Mouse (Mus musculus): ENCODE results near the gene S1pr1.
A peak's percentile ranks its signal among the peaks of the same experiment; 100 is the strongest.

S1pr1 gene

DNA sequence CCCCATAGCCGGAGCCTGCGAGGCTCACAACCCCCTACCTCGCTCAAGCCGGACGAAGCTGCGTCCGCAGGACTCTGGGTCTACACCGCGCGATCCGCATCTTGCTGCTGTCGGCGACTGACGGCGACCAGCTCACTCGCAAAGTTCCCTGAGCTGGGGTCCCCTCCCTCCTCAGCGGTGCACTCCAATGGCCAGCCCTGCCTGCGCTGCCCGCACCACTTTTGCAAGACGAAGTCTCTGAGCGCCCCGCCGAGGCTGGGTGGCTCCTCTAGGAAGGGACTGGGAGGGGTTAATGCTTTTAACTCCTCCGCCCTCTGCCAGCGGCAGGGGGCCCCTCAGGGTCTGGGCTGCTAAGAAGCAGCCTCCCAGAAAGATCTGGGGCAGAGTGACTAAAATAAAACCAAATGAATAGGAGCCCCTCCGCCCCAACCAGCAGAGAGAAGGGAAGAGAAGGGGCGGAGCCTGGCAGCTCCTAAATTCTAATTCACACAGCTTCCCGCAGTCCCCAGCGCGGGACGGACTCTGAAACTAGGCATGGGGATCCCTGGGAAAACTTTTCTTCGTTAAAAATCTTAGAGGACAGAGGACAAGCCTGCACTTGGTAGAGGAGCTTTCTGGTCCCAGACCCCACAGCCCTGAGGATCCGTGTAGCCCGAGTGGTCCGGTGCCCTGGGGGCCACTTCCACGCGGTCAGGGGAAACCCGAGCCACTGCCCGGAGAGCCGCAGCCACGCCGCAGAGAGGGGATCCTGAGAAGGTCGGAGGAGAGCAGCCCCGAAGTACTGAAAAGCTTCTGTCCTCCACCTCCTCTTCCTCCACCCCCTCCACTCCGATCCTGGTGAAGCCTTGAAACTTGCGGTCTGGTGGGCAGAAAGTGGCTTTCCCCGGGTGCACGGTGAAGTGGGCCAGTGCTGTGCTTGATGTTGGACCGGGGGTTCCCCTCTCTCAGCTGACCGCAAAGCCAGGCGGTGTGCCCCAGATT, at the start of gene S1pr1:
Gene S1pr1 (minus strand): TSS at position 402 of the 981 bp plus-strand sequence.
- DNase-seq (ENCODE audit: extremely low spot score, low read depth, low spot score) = peak; percentile 64

DNA sequence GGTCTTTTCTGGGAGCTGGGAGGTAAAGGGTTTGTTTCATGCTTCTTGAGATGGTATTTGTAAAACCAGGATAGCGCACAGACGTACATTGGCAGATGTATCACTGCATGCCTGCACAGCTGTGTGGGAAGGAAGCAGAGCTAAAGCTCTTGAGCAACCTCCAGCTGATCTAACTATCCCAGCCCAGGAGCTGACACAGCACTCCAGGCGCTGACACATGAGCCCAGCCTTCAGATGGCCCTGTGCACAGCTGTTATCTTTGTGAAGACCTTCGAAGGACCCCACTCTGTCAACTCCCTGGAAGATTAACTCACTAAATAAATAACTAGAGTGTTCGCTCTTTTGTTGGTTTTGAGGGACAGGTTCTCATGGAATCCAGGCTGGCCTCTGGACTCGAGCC, 48.4 kb upstream of the S1pr1 start:
- DNase-seq (ENCODE audit: extremely low spot score, low read depth, low spot score) = no peak

DNA sequence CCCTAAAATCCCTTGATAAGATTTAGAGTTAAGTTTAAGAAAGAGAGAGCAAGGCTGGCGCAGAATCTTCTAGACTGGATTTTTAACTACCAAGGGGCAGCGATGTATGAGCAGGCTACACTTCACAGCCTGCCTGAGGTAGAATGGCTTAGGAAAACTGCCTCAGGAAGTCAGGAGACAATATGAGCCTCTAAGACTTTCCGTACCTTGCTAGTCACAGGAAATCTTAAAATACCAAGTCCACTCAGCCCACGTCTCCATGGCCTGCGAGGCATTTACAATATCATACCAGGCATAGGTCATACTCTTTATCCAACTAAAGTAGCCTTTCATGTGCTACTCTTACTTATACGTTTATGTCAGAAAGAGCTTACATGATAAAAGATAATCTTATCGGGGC, 48.0 kb upstream of the S1pr1 start:
- DNase-seq (ENCODE audit: extremely low spot score, low read depth, low spot score) = no peak

DNA sequence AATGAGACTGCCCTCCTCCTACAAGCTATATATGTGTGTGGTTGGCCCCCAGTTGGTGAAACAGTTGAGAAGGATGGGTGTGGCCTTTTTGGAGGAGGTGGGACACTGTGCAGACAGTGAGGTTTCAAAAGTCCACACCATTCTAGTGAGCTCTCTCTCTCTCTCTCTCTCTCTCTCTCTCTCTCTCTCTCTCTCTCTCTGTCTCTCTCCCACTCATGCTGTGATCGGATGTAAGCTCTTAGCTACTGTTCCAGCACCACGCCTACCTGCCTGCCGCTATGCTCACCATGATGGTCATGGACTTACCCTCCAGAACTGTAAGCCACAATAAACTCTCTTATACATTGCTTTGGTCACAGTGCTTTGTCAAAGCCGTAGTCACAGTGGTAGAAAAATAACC, 44.8 kb upstream of the S1pr1 start:
- no peak for DNase-seq (ENCODE audit: extremely low spot score, low read depth, low spot score)

DNA sequence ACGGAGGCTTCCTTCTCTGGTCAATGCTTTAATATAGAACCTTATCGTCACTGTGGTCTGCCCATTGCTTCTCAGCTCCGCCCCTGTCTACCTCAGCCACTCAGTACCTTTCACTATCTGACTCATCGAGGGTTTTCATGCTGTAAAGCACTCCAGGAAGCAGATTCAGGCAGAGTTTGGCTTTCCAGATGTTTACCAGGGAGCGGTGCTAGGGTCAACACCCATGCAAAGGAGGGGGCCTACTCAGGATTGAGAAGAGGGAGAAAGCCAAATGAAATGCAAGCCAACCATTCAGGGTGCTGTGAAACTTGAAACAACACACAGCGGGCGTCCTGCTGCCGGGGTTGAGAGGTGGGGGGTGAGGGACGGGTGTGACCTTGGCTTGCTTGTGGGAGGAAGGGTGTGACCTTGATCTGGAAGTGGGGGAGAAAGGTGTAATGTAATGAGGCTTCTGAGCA, 43.6 kb upstream of the S1pr1 start:
- DNase-seq (ENCODE audit: extremely low spot score, low read depth, low spot score) = no peak

DNA sequence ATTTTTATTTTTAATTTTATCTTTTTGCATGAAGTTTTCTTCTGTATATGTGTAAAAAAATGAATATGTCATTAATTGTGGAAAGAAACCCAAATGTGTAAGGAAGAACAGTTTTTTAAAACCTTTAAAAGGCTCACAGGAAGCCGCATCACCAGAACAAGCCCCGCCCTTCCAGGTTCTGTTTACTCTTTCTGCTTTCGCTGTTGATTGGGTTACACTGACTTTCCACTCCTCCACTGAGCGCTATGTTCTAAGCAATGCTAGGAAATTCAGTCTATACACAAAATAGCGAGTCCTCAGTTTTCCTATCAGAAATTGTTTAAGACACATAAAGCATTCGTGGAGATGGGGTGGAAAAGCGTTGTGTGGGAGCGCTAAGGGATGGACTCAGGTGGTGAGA, 39.6 kb upstream of the S1pr1 start:
- no peak for DNase-seq (ENCODE audit: extremely low spot score, low read depth, low spot score)

DNA sequence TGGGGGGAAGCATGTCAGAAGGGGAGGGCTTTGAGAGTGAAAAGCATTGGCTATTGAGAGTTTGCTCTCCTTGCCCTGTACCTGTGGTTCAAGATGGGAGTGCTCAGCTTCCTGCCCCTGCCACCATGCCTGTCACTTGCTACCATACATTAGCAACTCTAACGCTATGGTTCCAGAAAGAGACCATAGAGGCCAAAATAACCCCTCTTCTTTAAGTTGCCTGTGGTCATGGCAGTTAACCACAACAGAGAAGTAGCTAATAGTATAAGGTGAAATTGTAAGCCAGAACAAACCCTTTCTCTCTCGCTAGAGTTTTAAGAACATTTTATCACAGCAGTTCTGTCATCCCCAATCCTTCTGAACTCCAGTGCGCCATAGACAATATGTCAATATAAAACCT, 35.5 kb upstream of the S1pr1 start:
- DNase-seq (ENCODE audit: extremely low spot score, low read depth, low spot score) = no peak

DNA sequence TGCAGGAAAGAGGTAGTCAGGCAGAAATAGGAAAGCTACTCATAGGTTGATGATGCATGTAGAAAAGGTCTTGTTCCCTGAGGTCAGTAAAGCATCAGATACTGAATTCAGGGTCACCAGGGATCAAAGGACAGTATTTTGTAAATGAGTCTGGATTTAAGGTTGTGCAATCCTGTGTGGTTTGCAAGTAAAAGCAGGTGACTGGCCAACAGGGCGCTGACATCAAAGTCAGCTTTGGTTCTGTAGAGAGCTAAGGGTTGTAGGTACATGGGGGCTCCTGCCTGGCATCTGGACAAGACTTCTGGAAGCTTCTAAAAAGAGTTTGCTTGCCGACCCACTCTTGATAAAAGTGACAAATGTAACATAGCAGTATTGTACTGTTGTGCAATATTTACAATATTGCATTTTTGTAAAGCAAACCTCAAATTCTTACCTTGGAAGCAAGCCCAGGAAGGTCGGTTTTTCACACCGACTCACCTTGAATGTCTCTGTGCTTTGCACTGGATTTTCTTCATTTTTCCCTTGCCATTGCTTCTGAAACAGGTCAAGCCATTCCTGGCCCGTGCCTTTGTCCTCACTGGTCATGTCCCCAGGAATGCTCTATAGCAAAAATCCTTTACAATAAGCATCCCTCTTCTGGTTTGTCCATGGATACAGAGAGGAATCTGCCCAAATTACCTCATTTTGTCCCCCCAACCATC, 33.6 kb upstream of the S1pr1 start:
- DNase-seq (ENCODE audit: extremely low spot score, low read depth, low spot score) = no peak

DNA sequence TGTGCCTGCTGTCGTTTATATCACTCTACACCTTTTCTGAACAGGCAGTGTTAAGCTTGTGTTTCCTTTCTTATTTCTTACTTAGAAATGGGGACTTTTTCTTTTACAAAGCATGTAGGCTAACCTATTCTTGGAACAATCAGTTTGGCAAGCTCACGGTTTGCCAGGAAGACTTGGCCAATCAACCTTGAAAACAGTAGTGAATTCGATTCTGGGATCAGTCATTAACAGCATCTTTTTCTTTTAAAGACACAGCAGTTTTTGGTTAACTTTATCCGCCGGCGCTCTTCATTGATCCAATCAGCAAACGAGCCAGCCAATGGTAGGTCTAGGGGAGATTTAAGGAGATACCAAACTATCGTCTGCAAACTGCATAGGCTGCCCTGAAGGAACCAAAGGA, 31.6 kb upstream of the S1pr1 start:
- no peak for DNase-seq (ENCODE audit: extremely low spot score, low read depth, low spot score)

DNA sequence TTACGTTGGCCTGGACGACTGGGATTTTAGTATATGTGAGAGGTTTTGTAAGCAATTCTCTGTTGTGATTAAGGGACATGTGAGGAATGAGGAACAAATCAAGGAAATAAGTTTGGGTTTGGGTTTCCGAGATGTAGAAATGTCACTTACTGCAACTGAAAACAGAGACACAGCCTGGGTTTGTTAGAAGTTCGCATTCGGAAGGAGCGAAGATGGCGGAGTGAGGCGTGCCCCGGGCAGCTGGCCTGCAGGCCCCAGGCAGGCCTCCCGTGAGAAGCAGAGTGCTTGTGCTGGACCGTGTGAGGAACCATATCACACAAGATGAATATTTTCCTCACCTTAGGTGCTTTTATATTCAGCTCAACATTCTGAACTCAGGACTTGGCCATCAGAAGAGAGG, 30.2 kb upstream of the S1pr1 start:
- no peak for DNase-seq (ENCODE audit: extremely low spot score, low read depth, low spot score)

DNA sequence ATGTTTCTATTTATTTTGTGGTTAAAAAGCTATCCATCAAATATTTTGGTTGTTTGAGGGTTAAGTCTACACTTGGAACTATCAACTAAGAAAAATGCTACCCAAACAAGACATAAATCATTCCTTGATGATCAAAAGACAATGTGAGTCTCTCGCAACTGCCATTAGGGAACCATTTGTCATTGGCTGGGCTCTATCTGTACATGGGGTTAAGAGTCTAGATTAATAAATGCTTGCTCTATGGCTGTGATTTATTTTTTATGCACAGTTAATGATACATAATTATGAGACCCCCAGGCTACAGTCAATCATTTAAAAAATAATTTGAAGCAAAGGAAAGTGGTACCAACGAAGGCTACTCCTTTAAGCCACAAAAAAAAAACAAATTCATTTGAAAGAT, 23.7 kb upstream of the S1pr1 start:
- DNase-seq (ENCODE audit: extremely low spot score, low read depth, low spot score) = no peak

DNA sequence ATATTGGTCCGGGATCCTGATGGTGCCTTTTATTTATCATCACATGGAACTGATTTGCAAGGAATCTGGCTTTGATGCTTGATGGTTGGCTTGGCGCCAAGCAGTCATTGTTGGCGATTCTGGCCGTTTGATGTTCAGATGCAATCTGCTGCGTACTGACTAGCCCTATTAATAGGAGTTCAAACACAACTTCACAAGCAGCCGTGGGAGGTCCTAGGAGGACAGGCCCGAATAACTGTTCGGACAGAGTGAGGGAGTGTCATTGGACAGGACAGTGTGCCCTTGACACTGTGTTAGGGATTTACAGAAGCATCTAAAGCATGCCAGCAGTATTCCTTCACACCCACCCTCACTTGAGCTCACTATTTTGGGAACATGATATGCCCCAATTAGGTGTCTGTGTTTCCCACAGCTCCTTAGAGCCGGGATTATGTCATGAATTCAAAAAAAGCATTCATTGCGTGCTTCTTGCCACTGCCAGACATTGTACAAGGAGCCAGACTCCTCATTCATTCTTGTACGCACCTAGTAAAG, 23.0 kb upstream of the S1pr1 start:
- DNase-seq (ENCODE audit: extremely low spot score, low read depth, low spot score) = no peak

DNA sequence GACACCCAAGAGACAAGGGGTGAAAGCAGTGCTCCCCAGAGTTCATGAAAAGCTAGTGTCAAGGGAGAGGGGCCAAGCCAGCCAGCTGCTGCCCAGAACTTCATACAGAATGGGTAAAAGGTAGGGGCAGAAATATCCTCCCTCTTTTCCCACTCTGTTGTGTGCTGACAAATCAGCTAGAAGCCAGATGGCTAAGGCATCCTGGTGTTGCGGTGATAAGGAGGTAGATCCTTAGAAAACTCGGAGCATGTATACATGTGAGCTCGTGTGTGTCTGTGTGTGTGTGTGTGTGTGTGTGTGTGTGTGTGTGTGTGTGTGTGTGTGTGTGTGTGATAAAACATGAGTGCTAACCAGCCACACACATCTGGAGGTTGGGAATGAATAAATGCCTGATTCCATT, 20.7 kb upstream of the S1pr1 start:
- DNase-seq (ENCODE audit: extremely low spot score, low read depth, low spot score) = no peak

DNA sequence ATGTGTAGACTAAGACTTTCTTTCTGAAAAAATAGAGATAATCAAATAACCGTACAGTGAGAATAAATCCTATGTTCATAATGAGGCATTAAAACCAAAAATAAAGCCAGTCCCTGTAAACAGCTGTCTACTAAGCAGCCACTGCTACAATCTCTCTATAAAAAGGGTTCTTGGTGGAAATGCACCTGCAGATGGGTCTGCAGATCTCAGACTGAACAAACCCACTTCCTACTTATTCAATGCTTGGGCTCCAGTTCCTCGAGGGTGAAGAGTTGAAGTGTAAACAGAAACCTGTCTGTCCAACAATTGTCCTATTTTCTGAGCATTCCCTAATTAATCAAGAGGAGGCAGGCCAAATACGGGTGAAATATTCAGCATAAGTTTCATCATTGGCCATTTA, 20.0 kb upstream of the S1pr1 start:
- no peak for DNase-seq (ENCODE audit: extremely low spot score, low read depth, low spot score)

DNA sequence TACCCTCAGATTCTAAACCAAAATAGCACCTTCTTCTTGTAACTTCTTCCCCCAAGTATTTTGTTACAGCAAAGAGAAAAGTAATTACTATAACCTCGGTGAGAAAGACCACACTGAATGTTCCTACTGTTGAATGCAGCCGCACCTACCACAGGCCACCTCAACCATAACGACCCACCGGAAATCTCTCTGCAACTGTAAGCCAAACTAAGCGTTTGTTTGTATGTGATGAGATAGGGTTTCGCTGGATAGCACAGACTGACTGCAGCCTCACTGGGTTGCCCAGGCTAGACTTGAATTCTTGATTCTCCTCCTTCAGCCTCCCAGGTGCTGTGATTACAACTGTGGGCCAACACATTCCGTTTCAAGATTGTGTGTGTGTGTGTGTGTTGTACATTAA, 15.5 kb upstream of the S1pr1 start:
- DNase-seq (ENCODE audit: extremely low spot score, low read depth, low spot score) = no peak

DNA sequence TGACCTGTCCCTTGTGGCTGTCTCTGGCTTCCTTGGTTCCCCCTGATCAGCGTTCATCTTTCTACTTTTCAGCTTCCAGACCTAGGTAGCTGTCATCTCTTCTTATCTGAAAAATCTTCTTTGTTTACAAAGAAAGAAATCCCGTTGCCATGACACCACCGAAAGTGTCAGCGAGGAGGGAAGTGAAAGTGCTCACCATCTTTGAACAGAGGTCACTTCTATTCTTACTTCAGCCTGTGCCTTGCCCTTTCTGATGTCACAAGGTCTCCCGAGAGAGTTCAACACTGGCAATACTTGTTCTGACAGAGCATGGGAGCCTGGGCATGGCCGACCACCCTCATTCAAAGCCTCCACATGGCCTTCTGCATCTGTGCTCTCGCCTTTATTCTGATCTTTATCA, 14.3 kb upstream of the S1pr1 start:
- DNase-seq (ENCODE audit: extremely low spot score, low read depth, low spot score) = no peak

DNA sequence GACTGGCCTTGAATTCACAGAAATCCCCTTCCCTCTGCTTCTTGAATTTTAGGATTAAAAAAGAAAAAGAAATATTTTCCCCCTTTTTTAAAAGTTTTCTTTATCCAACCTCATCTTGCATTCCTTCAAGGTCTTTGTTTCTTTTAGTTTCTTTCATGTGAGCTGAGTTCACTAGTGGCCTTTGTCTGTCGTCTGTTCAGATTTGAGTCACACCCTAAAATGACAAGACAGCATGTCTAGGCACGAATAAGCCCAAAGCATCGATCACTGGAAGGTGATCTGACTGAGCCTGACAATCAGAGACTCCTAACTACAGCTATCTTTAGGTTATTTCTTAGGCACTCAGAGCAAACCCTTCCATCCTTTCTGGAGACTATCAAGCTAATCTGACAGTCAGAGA, 13.3 kb upstream of the S1pr1 start:
- no peak for DNase-seq (ENCODE audit: extremely low spot score, low read depth, low spot score)

DNA sequence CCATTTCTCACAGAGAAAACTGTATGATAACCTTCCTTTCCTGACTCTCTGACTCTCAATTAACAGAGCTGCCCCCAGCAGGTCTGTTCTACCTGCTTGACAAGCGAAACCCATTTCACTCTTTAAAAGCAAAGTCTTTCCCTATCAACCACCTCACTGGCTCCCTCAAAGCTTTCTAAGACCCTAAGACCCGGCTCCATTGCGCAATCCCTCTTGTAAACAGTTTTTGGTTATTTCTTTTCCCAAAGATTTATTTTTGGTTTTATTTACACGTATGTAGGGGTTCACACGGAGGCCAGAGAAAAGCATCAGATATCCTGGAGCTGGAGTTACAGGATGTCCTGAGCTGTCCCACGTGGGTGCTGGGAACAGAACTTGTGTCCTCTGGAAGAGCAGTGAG, 4.0 kb upstream of the S1pr1 start:
- no peak for DNase-seq (ENCODE audit: extremely low spot score, low read depth, low spot score)

DNA sequence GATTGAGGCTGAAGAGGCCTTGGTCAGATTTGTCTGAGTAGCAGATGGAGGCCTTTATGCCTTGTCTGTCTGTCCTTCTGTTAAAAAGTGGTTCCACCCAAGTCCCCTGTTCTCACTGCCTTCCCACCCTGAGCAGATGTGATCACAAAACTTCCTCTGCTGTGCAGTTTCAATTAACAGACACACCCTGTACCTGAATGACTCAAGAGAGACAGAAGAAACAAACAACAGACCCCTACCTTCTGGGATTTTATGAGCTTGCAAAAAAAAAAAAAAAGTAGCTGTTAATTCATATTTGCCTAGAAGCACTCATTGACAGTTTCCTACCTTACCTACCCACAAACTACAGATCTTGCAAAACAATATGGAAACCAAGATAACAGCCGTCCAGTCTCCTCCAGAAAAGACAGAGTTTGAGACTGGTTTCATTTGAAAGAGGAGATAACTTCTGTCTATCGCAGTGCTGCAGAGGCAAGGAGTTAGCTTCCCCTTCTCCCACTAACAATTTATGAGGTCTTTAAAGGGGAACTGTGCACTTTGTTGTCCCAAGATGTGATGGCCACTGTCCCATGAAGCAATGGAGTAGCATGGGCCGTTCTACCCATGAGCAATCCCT, 1.1 kb upstream of the S1pr1 start:
- no peak for DNase-seq (ENCODE audit: extremely low spot score, low read depth, low spot score)

DNA sequence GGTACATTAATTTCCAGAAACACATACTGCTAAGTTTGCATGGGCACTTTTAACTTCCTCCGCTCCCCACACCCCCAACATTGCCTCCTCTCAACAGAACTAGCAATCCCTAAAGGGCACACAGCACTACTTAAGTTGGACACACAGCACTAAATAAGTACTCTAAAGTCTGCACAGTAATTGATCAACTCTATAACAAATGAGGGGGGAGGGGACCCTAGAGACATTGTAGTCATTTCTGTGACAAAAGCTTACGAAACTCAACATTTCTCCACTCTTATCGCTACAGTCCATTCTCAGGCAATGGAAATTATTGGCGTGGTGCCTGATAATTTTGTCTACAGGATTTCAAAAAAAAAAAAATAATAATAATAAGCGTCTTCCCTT, 830 bp downstream of the S1pr1 start:
- no peak for DNase-seq (ENCODE audit: extremely low spot score, low read depth, low spot score)

DNA sequence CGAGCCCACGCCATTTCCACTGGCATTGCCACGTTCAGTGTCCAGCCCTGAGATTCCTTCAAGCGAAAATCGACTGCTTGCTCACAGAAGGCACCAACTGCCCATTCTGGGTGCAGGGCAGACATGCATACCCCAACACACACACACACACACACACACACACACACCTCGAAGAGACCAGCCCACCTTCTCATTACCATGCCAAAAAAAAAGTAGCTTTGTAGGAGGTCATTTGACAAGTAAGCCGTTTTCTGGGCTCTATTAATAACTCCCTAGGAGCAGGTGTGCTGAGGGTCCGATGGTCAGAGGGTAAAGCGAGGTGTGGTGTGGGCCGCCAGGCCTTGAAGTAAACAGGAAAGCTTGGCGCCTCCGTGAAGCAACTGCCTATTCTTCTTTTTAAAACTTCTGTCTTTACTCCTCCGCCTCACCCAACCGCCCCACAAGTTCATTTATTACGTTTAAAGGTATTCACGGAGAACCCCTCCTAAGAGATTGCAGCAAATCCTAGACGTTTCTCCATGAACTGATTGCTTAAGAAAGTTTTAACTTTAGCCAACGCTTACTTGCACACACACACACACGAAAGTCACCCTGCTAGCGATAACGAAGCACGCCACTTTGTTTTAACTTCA, 1.3 kb downstream of the S1pr1 start:
- DNase-seq (ENCODE audit: extremely low spot score, low read depth, low spot score) = no peak
